ENCODE assay signal across 8 mouse cellular contexts in genomic region chr5:28209549-28210431, GRCm38 (mm10). TPM values are rescaled to one million over a fixed set of nuclear protein-coding genes. Genes with fewer than 3 reads are reported as not detected.
A peak's percentile ranks its signal among the peaks of the same experiment; 100 is the strongest.
DNase-seq lines count a peak whose midpoint lies in the region; ATAC-seq lines count a peak whose summit lies in the region.

No protein-coding gene starts in this region.

- H3K4me1 ChIP-seq in forebrain, embryonic 16.5 days (replicated peaks; ENCODE audit: control insufficient read depth, insufficient read depth, low read length): peaks cover 17% of the 10 kb centered on the region
- no peaks in the 10 kb centered on the region for H3K4me1 ChIP-seq in neural tube, embryonic 11.5 days (ENCODE audit: control insufficient read depth, insufficient read depth, low read length)

- H3K27me3 ChIP-seq in forebrain, embryonic 16.5 days (replicated peaks; ENCODE audit: control insufficient read depth, insufficient read depth, low read length): peaks cover 76% of the 10 kb centered on the region
- H3K27me3 ChIP-seq in neural tube, embryonic 11.5 days (ENCODE audit: control insufficient read depth, insufficient read depth, low read length): peaks cover 58% of the 10 kb centered on the region

- peak overlapping the region; percentile 2; the same call in 1 of the 2 replicates for H3K9ac ChIP-seq in forebrain, embryonic 16.5 days (replicated peaks; ENCODE audit: low read depth, low read length)
- peak overlapping the region; percentile 12 for H3K9ac ChIP-seq in neural tube, embryonic 11.5 days (ENCODE audit: low read length)

- H3K27ac ChIP-seq in forebrain, embryonic 16.5 days (ENCODE audit: low read length): no peak overlapping the region
- no peak overlapping the region for H3K27ac ChIP-seq in neural tube, embryonic 11.5 days (ENCODE audit: low read depth, low read length)

- WGBS in forebrain, embryonic 16.5 days: under 1% methylated on average over 79 of the region's 80 CpGs
- under 1% methylated on average over 77 of the region's 80 CpGs for WGBS in neural tube, embryonic 11.5 days

- no peaks in the 10 kb centered on the region for H3K9me3 ChIP-seq in forebrain, embryonic 16.5 days (ENCODE audit: control insufficient read depth, low read length)
- H3K9me3 ChIP-seq in neural tube, embryonic 11.5 days (ENCODE audit: control insufficient read depth, low read length): no peaks in the 10 kb centered on the region

- no peaks in the 10 kb centered on the region for H3K36me3 ChIP-seq in forebrain, embryonic 16.5 days (ENCODE audit: control insufficient read depth, insufficient read depth)
- no peaks in the 10 kb centered on the region for H3K36me3 ChIP-seq in neural tube, embryonic 11.5 days (ENCODE audit: control insufficient read depth, insufficient read depth, low read length)

- DNase-seq in ES-CJ7 (ENCODE audit: low read depth, low spot score): peak; percentile 98
- DNase-seq in cerebellum, adult 11 months: peak; percentile 63
- peak; percentile 7 to 55 for DNase-seq in kidney, postnatal 36 days
- peak; percentile 68 for DNase-seq in neural tube, embryonic 11.5 days (ENCODE audit: low spot score)
- no peak for DNase-seq in thymus, postnatal 0 days (ENCODE audit: low spot score)
- no peak for DNase-seq in natural killer cell, adult 2 months (ENCODE audit: low spot score in 2 of 2)
- DNase-seq in right cerebral cortex, postnatal 25 days: no peak

- H3K4me3 ChIP-seq in forebrain, embryonic 16.5 days (replicated peaks; ENCODE audit: low read length): peak overlapping the region; percentile 37
- H3K4me3 ChIP-seq in neural tube, embryonic 11.5 days (ENCODE audit: low read depth, low read length): peak overlapping the region; percentile 25

- ATAC-seq in forebrain, embryonic 16.5 days: peak; percentile 74
- peak; percentile 71 for ATAC-seq in neural tube, embryonic 11.5 days (ENCODE audit: insufficient read depth, low FRiP score, low TSS enrichment)

- H3K4me2 ChIP-seq in forebrain, embryonic 16.5 days (ENCODE audit: low read length): peak overlapping the region; percentile 54
- H3K4me2 ChIP-seq in neural tube, embryonic 11.5 days (ENCODE audit: low read depth): peak overlapping the region; percentile 41

RNA-seq across cellular contexts. Expression of gene Cnpy1, which starts 35.8 kb away (rescaled TPM):
- 1.1 and 2.7 TPM in 2 replicates for polyA plus RNA-seq in forebrain, embryonic 16.5 days (2015; fragmentation: Nextera tagmentation; extraction: Ambion mirVana)
- 6.7 and 7.1 TPM in 2 replicates for polyA plus RNA-seq in neural tube, embryonic 11.5 days (2014; fragmentation: Nextera tagmentation; extraction: Ambion mirVana)
- polyA plus RNA-seq in thymus, postnatal 0 days (2015; fragmentation: Nextera tagmentation; extraction: Ambion mirVana): 0.10 TPM in 1 of 2 replicates, not detected in the other

RNA-seq across cellular contexts. Expression of gene En2, which starts 44.3 kb away (rescaled TPM):
- not detected in 2 replicates for polyA plus RNA-seq in forebrain, embryonic 16.5 days (2015; fragmentation: Nextera tagmentation; extraction: Ambion mirVana)
- not detected in 2 replicates for polyA plus RNA-seq in neural tube, embryonic 11.5 days (2014; fragmentation: Nextera tagmentation; extraction: Ambion mirVana)
- polyA plus RNA-seq in thymus, postnatal 0 days (2015; fragmentation: Nextera tagmentation; extraction: Ambion mirVana): not detected in 2 replicates

Comparison
In these comparisons a context has a peak if more than half of its experiments do, and no peak if none do; other contexts are left out.
1. DNase-seq: peak in ES-CJ7 (single experiment), cerebellum, adult 11 months (single experiment), kidney, postnatal 36 days (2 of 2) and neural tube, embryonic 11.5 days (single experiment); none in thymus, postnatal 0 days (single experiment), natural killer cell, adult 2 months (0 of 2) and right cerebral cortex, postnatal 25 days (single experiment).